Mouse (Mus musculus) ES-E14 (cell line): ENCODE results near the gene Rlbp1.

Experiments used
- HCFC1 ChIP-seq: IDR thresholded peaks from 2 replicates; pipeline ENCODE4 v1.6.1; 2012; ENCODE audit warnings: low read length, inconsistent platforms, borderline replicate concordance; ENCODE audit not compliant: insufficient read depth
- MAFK ChIP-seq: IDR thresholded peaks from 2 replicates; pipeline ENCODE4 v1.6.1; 2014; ENCODE audit warnings: mild to moderate bottlenecking, low read depth, low read length, inconsistent platforms; ENCODE audit not compliant: insufficient read depth
- ZC3H11A ChIP-seq: IDR thresholded peaks from 2 replicates; pipeline ENCODE4 v1.6.1; 2012; ENCODE audit warnings: low read depth, mild to moderate bottlenecking, inconsistent platforms, low read length, borderline replicate concordance

GRCm38 (mm10) chr7:79371321-79371879 lies 15.4 kb downstream of the Rlbp1 start:
- TF ChIP-seq HCFC1 (no peak), ZC3H11A (peak; percentile 93), MAFK (no peak)
